Mouse (Mus musculus) urinary bladder, postnatal 4 days (tissue): ENCODE measurements around the gene Zfp286.
"Not testable (repeated sequence)": the region's sequence is repeated elsewhere in the genome, so short reads cannot be mapped to it uniquely, and the experiment has no call there.

Experiments
- DNase-seq, 2 experiments: peaks; one replicate each; pipeline ENCODE4 v3.0.0; 2021 to 2022; ENCODE audit warnings: low spot score in 2 of 2

The Zfp286 gene

DNA sequence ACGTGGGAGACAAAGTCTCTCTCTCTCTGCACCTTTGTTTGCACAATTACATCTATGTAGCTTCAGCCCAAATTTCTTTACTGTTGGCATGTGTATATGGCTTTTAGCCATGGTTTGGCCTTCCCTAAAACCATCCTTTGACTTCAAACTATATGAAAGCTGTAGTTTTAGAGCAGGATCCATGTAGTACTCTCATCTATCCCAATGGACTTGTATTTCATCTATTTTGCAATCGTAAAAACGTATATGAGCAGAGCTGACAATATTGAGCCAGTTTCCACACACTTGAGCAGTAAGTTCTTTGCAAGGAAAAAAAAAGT is 315 bp upstream of the Zfp286 start:
- DNase-seq = no peak

- no peak for DNase-seq
Observed at GRCm38 (mm10) chr11:62776510-62776909, 12.8 kb downstream of the Zfp286 start.

GRCm38 (mm10) chr11:62760755-62761457 is 28.4 kb downstream of the Zfp286 start:
- no peak for DNase-seq

DNA sequence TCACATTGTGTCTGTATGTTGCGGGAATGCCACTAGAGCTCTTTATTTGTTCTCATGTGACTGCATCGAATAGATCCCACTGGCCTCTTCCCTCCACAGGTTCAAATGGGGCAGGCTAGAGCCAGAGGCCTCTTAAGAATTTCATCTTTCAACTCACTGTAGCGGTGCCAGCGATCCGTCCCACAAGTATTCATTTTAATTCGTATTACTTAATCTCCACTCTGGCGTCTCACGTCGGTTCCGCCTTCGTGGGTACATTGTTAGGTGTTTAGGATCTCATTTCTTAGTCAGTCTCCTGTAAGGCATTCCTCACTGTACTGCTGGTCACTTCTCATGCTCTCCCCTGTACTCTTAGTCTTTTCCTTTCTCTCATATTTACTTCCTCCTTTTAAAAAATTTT is 30.8 kb downstream of the Zfp286 start:
- no peak for DNase-seq

GRCm38 (mm10) chr11:62757906-62758305 is 31.4 kb downstream of the Zfp286 start:
- DNase-seq = no peak

DNA sequence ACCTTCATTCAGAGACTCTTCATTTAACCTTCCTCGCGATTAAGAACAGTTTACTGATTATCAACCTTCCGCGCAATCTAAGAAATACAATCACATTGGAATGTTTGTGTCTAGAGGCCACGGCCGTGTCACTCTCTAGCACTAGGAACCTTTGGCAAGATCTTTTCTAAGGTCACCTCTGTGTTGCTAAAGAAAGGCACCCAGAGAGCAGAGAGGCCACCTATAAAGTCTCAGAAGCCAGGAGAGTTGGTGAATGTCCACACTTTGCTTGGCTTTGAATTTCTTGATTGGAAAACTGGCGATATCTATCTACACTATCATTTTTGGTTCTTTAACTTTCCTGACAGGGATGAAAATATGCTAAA is 32.1 kb downstream of the Zfp286 start:
- DNase-seq = no peak

DNA sequence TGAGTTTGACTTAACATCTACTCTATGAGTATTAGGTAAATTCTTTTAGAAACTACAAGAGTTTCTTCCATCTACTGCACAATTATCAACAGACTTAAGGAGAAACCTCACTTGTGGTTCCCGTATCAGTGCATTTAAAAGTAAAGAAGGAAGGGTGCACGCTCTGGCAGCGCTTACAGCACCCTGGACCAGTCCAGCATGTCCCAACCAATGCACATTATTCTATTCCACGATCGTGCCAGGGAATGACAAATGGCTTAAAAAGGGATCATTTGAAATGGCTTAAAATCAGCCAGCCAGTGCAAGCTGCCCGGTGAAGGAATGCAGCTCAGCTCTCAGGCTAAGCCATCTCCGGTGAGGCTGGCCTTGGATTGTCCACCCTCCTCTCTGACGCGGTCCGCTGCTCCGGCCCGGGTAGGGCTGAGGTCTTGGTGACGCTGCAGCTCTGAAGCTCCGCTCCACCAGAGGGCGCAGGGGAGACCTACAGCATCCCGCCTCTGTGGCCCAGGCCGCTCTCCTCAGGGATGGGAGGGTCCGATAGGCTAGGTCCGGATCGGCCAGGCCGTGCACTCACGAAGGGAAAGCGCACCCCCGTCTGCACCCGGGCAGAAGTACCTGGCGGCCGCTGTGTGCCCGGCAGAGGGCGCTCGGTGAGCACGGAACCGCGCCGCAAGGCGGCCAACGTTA is 32.7 kb downstream of the Zfp286 start:
- peak; percentile 94 to 96 for DNase-seq

DNA sequence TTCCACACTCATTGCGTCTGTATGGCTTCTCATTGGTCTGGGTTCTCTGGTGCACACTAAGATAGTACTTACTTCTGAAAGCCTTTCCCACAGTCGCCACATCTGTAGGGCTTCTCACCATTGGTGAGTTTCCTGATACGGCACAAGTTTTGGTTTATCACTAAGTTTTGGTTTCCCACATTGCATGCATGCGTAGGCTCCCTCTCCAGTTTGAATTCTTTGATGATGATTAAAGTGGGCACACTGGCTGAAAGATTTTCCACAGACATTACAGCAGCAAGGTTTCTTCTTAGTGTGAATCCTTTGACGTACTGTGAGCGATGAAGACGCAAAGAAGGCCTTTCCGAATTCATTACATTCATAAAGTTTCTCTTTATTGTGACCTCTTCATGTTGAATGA is 36.5 kb downstream of the Zfp286 start, which contains the start of gene Gm10428:
Gene Gm10428 (plus strand): TSS at position 321 of the 400 bp plus-strand sequence.
- DNase-seq = no peak

- DNase-seq = no peak
Observed at GRCm38 (mm10) chr11:62752191-62752590, 37.1 kb downstream of the Zfp286 start.

DNA sequence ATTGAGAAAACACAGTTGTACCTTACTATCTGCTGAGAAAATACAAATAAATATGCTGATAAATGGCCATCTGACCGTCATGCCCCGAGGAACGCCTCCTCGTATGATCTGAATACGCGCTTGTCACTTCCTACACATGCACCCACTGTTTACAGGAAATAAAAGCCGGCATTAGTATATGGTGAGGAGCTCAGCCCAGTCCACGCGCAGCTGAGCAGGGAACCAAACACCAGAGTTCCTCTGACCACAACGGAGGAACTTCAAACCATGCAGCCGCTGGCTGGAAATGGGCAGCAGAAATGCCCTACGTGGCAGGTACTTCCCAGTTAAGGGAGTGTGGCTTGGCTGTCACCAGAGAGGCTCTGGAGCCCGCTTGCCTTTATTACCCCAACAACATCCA is 39.8 kb downstream of the Zfp286 start:
- DNase-seq = not testable (repeated sequence)

DNA sequence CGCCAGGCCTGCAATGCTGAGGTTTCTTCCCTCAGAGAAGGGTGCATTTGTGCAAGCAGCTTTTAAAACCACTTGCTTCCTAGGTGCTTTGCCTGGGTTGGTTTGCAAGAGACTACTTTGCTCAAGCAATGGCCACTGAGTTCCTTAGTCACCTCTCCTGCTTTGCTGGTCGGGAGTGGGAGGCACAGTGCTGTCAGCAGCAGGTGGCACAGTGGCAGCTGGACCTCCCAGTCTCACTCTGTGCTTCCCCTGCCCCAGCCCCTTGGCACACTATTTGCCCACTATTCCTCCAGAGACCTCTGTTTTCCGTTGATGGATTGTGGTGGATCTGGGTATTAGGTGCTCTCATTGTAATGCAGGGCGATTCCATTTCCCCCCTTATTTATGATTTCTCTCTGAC is 41.2 kb downstream of the Zfp286 start:
- no peak for DNase-seq

- DNase-seq = no peak
Observed at GRCm38 (mm10) chr11:62747227-62747626, 42.0 kb downstream of the Zfp286 start.

DNA sequence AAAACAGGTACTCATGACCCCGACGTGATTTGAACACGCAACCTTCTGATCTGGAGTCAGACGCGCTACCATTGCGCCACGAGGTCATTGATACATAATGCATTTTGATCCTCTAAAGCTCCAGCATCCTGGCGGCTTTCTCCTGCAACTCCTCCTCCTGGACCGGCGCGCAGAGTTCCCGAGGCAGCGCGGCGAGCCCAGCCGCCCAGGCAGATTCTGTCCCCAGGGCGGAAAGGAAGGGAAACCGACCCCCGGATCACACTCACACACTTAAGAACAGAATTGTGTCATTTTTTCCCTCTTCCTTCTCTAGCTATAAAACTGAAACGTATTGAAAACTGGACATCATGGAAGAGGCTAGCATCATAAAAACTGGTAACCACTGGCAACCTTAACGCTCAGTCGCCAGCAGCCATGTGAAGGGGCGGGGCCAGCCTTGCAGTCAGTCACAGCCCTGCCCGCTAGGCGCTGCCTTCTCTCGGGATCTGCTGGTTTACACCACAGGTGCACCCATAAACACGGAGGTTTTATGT is 43.2 kb downstream of the Zfp286 start:
- DNase-seq = peak in 1 of 2 experiments; percentile 72

- DNase-seq = peak in 1 of 2 experiments; percentile 76
Observed at GRCm38 (mm10) chr11:62744103-62744502, 45.2 kb downstream of the Zfp286 start.

- no peak for DNase-seq
Observed at GRCm38 (mm10) chr11:62742261-62742957, 46.9 kb downstream of the Zfp286 start.

DNA sequence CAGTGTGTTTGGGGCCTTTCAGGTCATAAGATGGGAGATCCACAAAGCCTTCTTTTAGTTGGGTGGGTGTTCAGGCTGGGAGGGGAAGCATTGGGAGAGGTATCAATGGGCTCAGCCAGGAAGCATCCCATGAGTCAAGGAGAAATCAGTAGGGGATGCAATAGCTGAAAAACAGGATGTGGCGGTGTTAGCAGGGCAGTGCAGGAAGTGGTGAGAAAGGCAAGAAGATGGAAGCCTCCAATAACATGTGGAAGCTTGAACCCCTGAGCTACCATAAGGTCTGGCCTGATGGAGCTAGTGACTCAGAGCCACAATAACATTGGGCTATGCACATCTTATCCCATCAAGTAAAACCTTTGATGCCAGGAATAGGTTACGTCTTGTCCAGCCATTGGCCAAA is 48.1 kb downstream of the Zfp286 start:
- no peak for DNase-seq

DNA sequence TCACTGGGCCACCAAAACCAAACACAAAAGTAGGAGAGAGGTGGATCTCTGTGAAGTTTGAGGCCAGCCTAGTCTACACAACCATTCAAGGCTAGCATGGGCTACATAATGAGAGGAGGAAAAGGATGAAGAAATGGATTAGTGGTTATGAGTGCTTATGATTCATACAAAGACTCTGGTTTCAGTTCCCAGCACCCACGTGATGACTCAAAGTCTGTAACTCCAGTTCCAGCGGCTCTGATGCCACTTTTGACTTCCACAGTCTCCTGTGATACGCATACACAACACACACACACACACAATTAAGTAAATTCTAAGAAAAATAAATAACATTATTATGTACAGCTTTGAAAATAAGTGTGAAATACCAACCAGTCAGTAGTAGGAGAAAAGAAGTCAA is 56.6 kb downstream of the Zfp286 start:
- DNase-seq = no peak

- no peak for DNase-seq
Observed at GRCm38 (mm10) chr11:62732022-62732387, 57.3 kb downstream of the Zfp286 start.

- DNase-seq = peak; percentile 81 to 86
Observed at GRCm38 (mm10) chr11:62731311-62732021, 57.8 kb downstream of the Zfp286 start, which contains the start of gene Zfp287. Gene Zfp287, minus strand, starts transcription at chr11:62731905.

DNA sequence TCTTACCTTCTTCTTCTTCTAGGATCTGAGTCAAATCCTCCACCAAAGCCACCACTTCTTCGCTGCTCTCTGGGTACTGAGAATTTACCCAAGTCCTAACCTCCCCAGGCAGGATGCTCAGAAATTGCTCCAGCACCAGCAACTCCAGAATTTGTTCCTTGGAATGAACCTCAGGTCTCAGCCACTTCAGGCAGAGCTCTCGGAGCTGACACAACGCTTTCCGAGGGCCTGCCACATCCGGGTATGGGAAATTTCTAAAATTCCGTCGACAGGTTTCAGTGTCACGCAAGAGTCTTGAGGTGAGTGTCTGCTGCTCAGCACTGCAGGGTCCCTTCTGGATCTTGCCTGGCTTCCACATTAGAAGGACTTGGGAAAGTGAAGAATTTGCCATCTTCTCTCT is 61.0 kb downstream of the Zfp286 start:
- no peak for DNase-seq

DNA sequence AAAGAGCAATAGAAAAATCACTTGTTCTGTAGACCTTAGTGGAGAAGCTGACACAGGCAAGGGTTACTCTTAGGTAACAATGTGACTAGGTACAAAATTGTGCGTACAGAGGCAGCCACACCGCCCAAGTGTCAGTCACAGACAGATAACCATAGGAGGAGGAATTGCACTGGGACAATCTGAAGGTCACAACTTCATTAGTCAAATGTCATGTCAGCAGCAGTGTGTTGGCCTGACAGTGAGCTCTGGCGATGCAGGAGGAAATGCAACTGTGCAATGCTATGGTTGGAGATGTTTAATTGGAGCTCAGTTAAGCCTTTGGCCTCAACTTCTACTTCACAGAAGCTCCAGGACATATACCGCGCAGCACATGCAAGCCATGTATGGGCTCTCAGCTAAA is 78.6 kb downstream of the Zfp286 start:
- DNase-seq = no peak

GRCm38 (mm10) chr11:62708252-62708651 is 81.0 kb downstream of the Zfp286 start:
- DNase-seq = no peak
